Mouse (Mus musculus) midbrain, embryonic 16.5 days (tissue): ENCODE measurements at regions not wholly inside any gene's neighbourhood (a gene's known extent, or its start where the extent isn't known, plus 50 kb on each side); places are given as distances from the start of the nearest gene placed in this dataset.

Experiments used
- ATAC-seq: fragments of 200-750 bp; cut with Nextera tagmentation; 2 replicates; pipeline ENCODE4 v1.8.0; 2017; ENCODE audit warnings: moderate TSS enrichment
- H3K27ac ChIP-seq: fragments of 300-500 bp; sonication (generic); 2 replicates; pipeline ENCODE4 v1.5.1; 2014; ENCODE audit warnings: mild to moderate bottlenecking, low read length, mixed read lengths
- H3K27me3 ChIP-seq: fragments of 300-500 bp; sonication (generic); 2 replicates; pipeline ENCODE4 v1.6.1; 2014; ENCODE audit warnings: low read depth, low read length, mixed read lengths; ENCODE audit not compliant: control insufficient read depth, insufficient read depth
- H3K36me3 ChIP-seq: fragments of 300-500 bp; sonication (generic); 2 replicates; pipeline ENCODE4 v1.6.1; 2014; ENCODE audit warnings: mild to moderate bottlenecking, low read length, moderate library complexity, mixed read lengths; ENCODE audit not compliant: control insufficient read depth, insufficient read depth
- H3K4me1 ChIP-seq: fragments of 300-500 bp; sonication (generic); 2 replicates; pipeline ENCODE4 v1.6.1; 2014; ENCODE audit warnings: mild to moderate bottlenecking, low read length, mixed read lengths; ENCODE audit not compliant: control insufficient read depth, insufficient read depth
- H3K4me2 ChIP-seq: fragments of 300-500 bp; sonication (generic); 2 replicates; pipeline ENCODE4 v1.6.1; 2014; ENCODE audit warnings: mild to moderate bottlenecking, low read length, mixed read lengths
- H3K4me3 ChIP-seq: fragments of 300-500 bp; sonication (generic); 2 replicates; pipeline ENCODE4 v1.5.1; 2014; ENCODE audit warnings: low read depth, mild to moderate bottlenecking, low read length, moderate library complexity, mixed read lengths
- H3K9ac ChIP-seq: fragments of 300-500 bp; sonication (generic); 2 replicates; pipeline ENCODE4 v1.6.1; 2014; ENCODE audit warnings: low read depth, low read length, mixed read lengths
- H3K9me3 ChIP-seq: fragments of 300-500 bp; sonication (generic); replicated peaks from 2 replicates; pipeline ENCODE4 v1.6.1; 2014; ENCODE audit warnings: mild to moderate bottlenecking, low read length, mixed read lengths; ENCODE audit not compliant: control insufficient read depth, poor library complexity, severe bottlenecking
- WGBS: fragments of 180-500 bp; shearing (Covaris S2); extraction: QIAGEN DNeasy Blood & Tissue Kit; methylation state at CpG from one replicate; pipeline ENCODE4 v1.1.7; 2014; 5-methylcytosine and 5-hydroxymethylcytosine counted together

DNA sequence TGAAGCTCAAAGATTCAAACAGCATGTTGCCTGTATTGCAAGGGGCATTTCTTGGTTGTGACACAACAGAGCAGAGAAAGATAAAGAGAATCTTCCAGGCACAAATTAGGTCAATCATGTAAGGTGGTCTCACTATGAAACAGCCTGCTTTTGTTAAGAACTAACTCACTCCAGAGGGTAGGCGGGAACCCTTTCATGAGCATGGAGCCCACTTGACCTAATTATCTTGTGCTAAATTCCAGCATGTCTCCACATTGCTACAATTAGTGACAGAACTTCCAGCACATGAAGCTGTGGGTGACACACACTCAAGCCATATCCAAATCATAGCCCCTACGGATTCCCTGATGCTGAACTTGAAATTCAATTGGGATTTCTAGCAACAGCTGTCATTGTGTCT, 91.1 kb upstream of the Cadps start:
- no peak overlapping the region for H3K4me2 ChIP-seq
- H3K27me3 ChIP-seq, result no peaks in the 10 kb centered on the region
- no peaks in the 10 kb centered on the region for H3K9me3 ChIP-seq
- H3K27ac ChIP-seq, result no peak overlapping the region
- no peak for ATAC-seq
- H3K9ac ChIP-seq, result no peak overlapping the region
- 66% methylated on average over 2 of the region's 2 CpGs for WGBS
- no peaks in the 10 kb centered on the region for H3K4me1 ChIP-seq
- H3K36me3 ChIP-seq, result no peaks in the 10 kb centered on the region
- no peak overlapping the region for H3K4me3 ChIP-seq

GRCm38 (mm10) chr14:12913421-12913820, 90.5 kb upstream of the Cadps start:
- ATAC-seq, result no peak
- Histone ChIP-seq H3K9me3 (no peaks in the 10 kb centered on the region), H3K4me1 (no peaks in the 10 kb centered on the region), H3K27ac (no peak overlapping the region), H3K36me3 (no peaks in the 10 kb centered on the region), H3K4me2 (no peak overlapping the region), H3K27me3 (no peaks in the 10 kb centered on the region), H3K9ac (no peak overlapping the region), H3K4me3 (no peak overlapping the region)
- 67% methylated on average over 3 of the region's 3 CpGs for WGBS

DNA sequence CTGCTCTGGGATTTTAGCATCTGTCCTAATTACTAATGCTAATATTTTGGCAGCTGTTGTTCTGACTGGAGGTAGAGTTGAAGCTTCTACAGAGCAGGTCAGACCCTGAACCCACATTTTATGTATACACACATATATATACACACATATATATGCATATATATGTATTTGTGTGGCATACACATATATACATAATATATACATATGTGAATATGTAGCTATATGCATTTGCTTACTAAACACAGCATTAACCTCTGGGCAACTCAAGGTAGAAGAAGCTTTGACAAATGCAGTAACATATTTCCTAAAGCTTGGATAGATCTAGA, 54.4 kb upstream of the Cadps start:
- no peaks in the 10 kb centered on the region for H3K9me3 ChIP-seq
- no peaks in the 10 kb centered on the region for H3K36me3 ChIP-seq
- H3K27ac ChIP-seq, result peak overlapping the region; percentile 77
- H3K4me2 ChIP-seq, result peak overlapping the region; percentile 13; the same call in 1 of the 2 replicates
- H3K9ac ChIP-seq, result peak overlapping the region; percentile 22; the same call in 1 of the 2 replicates
- H3K4me3 ChIP-seq, result no peak overlapping the region
- peaks cover 8% of the 10 kb centered on the region for H3K4me1 ChIP-seq
- ATAC-seq, result no peak; the same call in 1 of the 2 replicates
- H3K27me3 ChIP-seq, result no peaks in the 10 kb centered on the region

GRCm38 (mm10) chr14:12876417-12877336, 53.8 kb upstream of the Cadps start:
- peaks cover 8% of the 10 kb centered on the region for H3K4me1 ChIP-seq
- no peaks in the 10 kb centered on the region for H3K9me3 ChIP-seq
- H3K27me3 ChIP-seq, result no peaks in the 10 kb centered on the region
- 44% methylated on average over 10 of the region's 10 CpGs for WGBS
- H3K4me3 ChIP-seq, result no peak overlapping the region
- peak overlapping the region; percentile 77 for H3K27ac ChIP-seq
- peak overlapping the region; percentile 22; the same call in 1 of the 2 replicates for H3K9ac ChIP-seq
- no peaks in the 10 kb centered on the region for H3K36me3 ChIP-seq
- ATAC-seq, result peak; percentile 97
- H3K4me2 ChIP-seq, result peak overlapping the region; percentile 13
